Mouse (Mus musculus) left cerebral cortex, postnatal 36 days (tissue): ENCODE data around the gene Mark4. TPM values are rescaled to one million over a fixed set of nuclear protein-coding genes. Genes with fewer than 3 reads are reported as not detected.

Source experiments
- DNase-seq, 2 experiments: peaks; one replicate each; pipeline ENCODE4 v3.0.0; 2021 to 2022; ENCODE audit warnings: low spot score in 2 of 2, mixed read lengths in 1 of 2
- intact Hi-C: fragments of 180-260 bp; cut with DNase I; formaldehyde crosslinking; loops from one replicate; pipeline ENCODE4 v1.15.1; 2025
- microRNA-seq: library from miRNA; unstranded; fragments of <30 nt; microRNA quantifications from one replicate; pipeline ENCODE4 v1.2.0, GENCODE M21; 2022
- total RNA-seq, 2 experiments: library from RNA; stranded (reverse); gene quantifications; 2 replicates each; pipeline ENCODE4 v1.2.3; 2021

Mark4 gene
- total RNA-seq, 2 experiments from 2014 or later: 76.8 to 77.7 TPM

- DNase-seq: no peak
- intact Hi-C loops: no loop called here
These were observed 48.9 kb downstream of the Mark4 start for GRCm38 (mm10) chr7:19409753-19410152.

GRCm38 (mm10) chr7:19405417-19405816 is 53.2 kb downstream of the Mark4 start:
- DNase-seq: peak; percentile 65 to 75
- intact Hi-C loops: no loop called here

- DNase-seq: no peak
- intact Hi-C loops: no loop called here
These were observed 54.1 kb downstream of the Mark4 start, which contains the start of gene Ckm for GRCm38 (mm10) chr7:19404476-19404875. TSS of gene Ckm (plus strand) at chr7:19404776.

DNA sequence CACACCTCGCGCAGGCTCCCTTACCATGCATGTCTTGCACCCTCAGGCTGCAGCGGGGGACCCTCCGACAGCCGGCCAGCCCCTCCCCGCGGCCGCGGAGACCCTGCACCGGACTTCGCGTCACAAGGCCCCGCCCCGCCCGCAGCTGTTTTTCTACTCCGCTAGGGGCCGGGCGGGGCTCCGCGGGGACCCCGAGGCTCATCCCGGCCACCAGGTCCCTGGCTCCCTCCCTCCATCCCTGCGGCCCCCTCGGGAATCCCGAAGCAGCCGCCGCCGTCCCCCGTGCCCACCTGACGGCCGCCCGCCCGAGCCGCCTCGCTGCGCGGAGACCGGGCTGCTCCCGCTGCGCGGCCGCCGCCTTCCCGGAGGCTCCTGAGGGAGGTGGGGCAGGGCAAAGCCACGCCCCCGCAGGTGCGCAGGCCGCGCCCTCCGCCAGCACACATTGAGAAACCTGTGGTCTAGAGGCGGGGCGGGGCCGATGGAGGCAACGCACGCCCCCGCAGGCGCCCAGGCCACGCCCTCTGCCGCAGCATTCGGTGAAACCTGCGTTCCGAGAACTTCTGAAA is 54.8 kb downstream of the Mark4 start, which contains the start of gene Klc3:
Gene Klc3 (minus strand): TSS at position 374 of the 566 bp plus-strand sequence.
- intact Hi-C loops: no loop called here
- DNase-seq: no peak

DNA sequence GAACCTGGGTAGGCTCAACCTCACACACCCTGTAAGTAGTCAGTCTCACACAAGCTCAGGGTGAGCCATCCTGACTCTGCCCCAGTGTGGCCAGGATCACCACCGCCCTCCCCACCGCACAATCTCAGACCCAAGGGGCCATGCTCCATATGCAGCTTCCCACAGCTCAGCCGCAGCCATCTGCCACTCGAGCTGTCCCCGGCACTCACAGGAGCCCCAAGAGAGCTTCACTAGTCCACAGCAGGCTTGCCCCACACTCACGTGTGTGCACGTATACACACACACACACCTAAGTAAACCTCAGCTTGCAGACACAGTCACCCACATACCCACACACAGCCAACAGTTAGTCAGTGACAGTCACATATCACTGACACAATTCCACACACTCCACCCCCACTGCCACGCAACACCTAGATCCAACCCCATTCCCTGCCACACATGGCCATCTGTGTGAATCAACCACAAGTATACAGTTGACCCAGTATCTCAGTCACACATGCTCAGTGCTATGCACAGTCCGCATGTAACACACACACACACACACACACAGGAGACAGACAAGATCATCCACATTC is 56.0 kb downstream of the Mark4 start:
- intact Hi-C loops: no loop called here
- no peak for DNase-seq

DNA sequence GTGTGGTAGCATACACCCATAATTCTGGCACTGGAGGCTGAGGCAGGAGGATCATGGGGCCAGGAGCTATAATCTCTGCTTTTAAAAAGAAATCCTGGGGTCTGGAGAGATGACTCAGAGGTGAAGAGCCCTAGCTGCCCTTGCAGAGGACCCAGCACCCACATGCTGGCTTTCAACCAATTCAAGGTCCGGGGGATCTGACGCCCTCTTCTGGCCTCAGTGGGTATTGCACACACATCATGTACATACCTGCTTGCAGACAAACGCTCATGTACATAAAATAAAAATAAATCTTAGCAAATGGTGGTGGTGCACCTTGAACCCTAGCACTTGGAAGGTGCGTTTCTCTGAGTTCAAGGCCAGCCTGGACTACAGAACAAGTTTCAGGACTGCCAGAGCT is 57.7 kb downstream of the Mark4 start:
- intact Hi-C loops: no loop called here

GRCm38 (mm10) chr7:19399496-19400280 is 58.9 kb downstream of the Mark4 start:
- intact Hi-C loops: no loop called here
- DNase-seq: no peak

More for the DNA sequence above, 57.7 kb downstream of the Mark4 start:
- no peak for DNase-seq

- no peak for DNase-seq
- intact Hi-C loops: no loop called here
These were observed 64.1 kb downstream of the Mark4 start for GRCm38 (mm10) chr7:19394484-19394883.

GRCm38 (mm10) chr7:19388699-19389413 is 69.8 kb downstream of the Mark4 start:
- DNase-seq: no peak
- intact Hi-C loops: no loop called here

DNA sequence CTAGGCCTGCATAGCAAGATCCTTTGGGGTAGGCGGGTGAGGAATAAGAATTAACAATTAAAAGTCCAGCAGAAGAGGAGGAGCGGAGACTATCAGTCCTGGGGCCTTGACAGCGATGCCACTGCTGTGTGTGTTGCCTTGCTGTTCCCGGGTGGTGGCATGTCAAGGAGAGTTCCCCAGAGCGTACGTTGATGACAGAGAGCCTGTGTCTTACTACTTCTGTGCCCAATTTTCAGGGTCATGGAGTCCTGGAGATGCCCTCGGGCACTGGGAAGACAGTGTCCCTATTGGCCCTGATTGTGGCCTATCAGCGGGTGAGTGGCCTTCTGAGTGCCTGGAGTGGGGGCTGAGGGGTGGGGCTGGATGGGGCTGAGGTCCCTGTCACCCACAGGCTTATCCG is 74.9 kb downstream of the Mark4 start:
- DNase-seq: no peak
- intact Hi-C loops: no loop called here

GRCm38 (mm10) chr7:19382166-19382541 is 76.5 kb downstream of the Mark4 start:
- intact Hi-C loops: no loop called here
- DNase-seq: no peak

GRCm38 (mm10) chr7:19381377-19382165 is 77.0 kb downstream of the Mark4 start, which contains the start of gene Ercc2:
TSS of gene Ercc2 (plus strand) at chr7:19382010.
- peak; percentile 99 for DNase-seq
- intact Hi-C loops: no loop called here

GRCm38 (mm10) chr7:19378049-19378448 is 80.6 kb downstream of the Mark4 start:
- intact Hi-C loops: no loop called here
- DNase-seq: no peak

DNA sequence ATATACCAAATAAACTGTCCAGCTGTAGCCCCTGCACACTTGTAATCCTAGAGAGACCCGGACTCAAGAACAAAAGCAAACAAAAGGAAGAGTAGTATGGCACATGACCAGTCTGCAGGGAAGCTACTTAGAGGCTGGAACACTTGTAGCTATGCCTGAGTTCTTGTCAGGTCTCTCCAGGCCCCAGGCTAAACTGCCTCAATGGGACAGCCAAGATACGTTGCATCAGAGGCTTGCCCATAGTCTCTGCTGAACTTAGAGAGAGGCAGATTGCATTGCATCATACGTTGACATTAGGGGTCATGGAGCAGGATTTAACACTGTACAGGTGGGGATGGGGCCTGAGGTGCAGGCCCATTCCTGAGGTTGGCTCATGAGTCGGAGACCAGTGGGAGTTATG is 82.6 kb downstream of the Mark4 start:
- DNase-seq: no peak
- intact Hi-C loops: no loop called here

- intact Hi-C loops: no loop called here
These were observed 83.3 kb downstream of the Mark4 start for GRCm38 (mm10) chr7:19375368-19375767.

More at GRCm38 (mm10) chr7:19375368-19375767, 83.3 kb downstream of the Mark4 start:
- DNase-seq: no peak

Small RNA genes within 50 kb of the gene (microRNA-seq; reads per million reads assigned to microRNA genes)
- gene Mir343: not detected

Other genes starting within 250 kb of the Mark4 start
- gene Gpr4, start 246.3 kb downstream of the Mark4 start, total RNA-seq: 1 to 10 TPM; 2.1 to 4.6 TPM
- 10 to 100 TPM; 41.0 to 45.7 TPM for gene Opa3, start 230.5 kb downstream of the Mark4 start, total RNA-seq
- gene Vasp, start 187.0 kb downstream of the Mark4 start, total RNA-seq: 10 to 100 TPM; 11.2 to 13.5 TPM
- gene Ppm1n, start 178.8 kb downstream of the Mark4 start, total RNA-seq: not detected
- 100 to 1,000 TPM in 1 of 2 experiments, 10 to 100 TPM in 1; 98.6 to 121 TPM for gene Rtn2, start 176.2 kb downstream of the Mark4 start, total RNA-seq
- gene Fosb, start 148.8 kb downstream of the Mark4 start, total RNA-seq: 10 to 100 TPM; 20.6 to 22.5 TPM
- 10 to 100 TPM; 35.6 to 41.8 TPM for gene Ercc1, start 114.0 kb downstream of the Mark4 start, total RNA-seq
- gene Cd3eap, start 99.3 kb downstream of the Mark4 start, total RNA-seq: 10 to 100 TPM; 17.3 to 17.6 TPM
- 1 to 10 TPM; 5.1 to 7.9 TPM for gene Ppp1r13l, start 99.1 kb downstream of the Mark4 start, total RNA-seq
- gene Ercc2, start 76.8 kb downstream of the Mark4 start, total RNA-seq: 10 to 100 TPM; 26.1 to 40.0 TPM
- gene Klc3, start 54.7 kb downstream of the Mark4 start, total RNA-seq: 1 to 10 TPM; 2.6 to 3.3 TPM
- under 1 TPM; 0.35 to 0.41 TPM for gene Ckm, start 54.0 kb downstream of the Mark4 start, total RNA-seq
- gene Exoc3l2, start 4.5 kb upstream of the Mark4 start, total RNA-seq: under 1 TPM; 0.23 to 0.52 TPM
- 1 to 10 TPM; 6.8 to 7.2 TPM for gene Bloc1s3, start 49.5 kb upstream of the Mark4 start, total RNA-seq
- 10 to 100 TPM; 18.2 to 19.5 TPM for gene Trappc6a, start 49.6 kb upstream of the Mark4 start, total RNA-seq
- gene Nkpd1, start 59.0 kb upstream of the Mark4 start, total RNA-seq: under 1 TPM; 0.68 to 0.94 TPM
- 100 to 1,000 TPM; 135 to 140 TPM for gene Ppp1r37, start 104.3 kb upstream of the Mark4 start, total RNA-seq
- gene Zfp296, start 118.5 kb upstream of the Mark4 start, total RNA-seq: 1 to 10 TPM; 1.2 to 1.3 TPM
- 10 to 100 TPM; 52.6 to 54.1 TPM for gene Gemin7, start 118.8 kb upstream of the Mark4 start, total RNA-seq
- 100 to 1,000 TPM in 1 of 2 experiments, 10 to 100 TPM in 1; 65.1 to 110 TPM for gene Clasrp, start 145.7 kb upstream of the Mark4 start, total RNA-seq
- gene Relb, start 170.6 kb upstream of the Mark4 start, total RNA-seq: 1 to 10 TPM; 4.6 to 6.7 TPM
- 100 to 1,000 TPM; 147 to 157 TPM for gene Clptm1, start 206.2 kb upstream of the Mark4 start, total RNA-seq
- gene Apoc2, start 219.1 kb upstream of the Mark4 start, total RNA-seq: not detected
- gene Gm44805, start 222.6 kb upstream of the Mark4 start, total RNA-seq: not detected
- gene Apoc4, start 222.7 kb upstream of the Mark4 start, total RNA-seq: not detected
- gene Apoc1, start 233.8 kb upstream of the Mark4 start, total RNA-seq: 1 to 10 TPM; 1.5 to 2.9 TPM
- gene Apoe, start 240.4 kb upstream of the Mark4 start, total RNA-seq: 1,000 to 10,000 TPM; 1,886 to 2,087 TPM